ENCODE assay signal across 15 mouse cellular contexts in the genomic region with DNA sequence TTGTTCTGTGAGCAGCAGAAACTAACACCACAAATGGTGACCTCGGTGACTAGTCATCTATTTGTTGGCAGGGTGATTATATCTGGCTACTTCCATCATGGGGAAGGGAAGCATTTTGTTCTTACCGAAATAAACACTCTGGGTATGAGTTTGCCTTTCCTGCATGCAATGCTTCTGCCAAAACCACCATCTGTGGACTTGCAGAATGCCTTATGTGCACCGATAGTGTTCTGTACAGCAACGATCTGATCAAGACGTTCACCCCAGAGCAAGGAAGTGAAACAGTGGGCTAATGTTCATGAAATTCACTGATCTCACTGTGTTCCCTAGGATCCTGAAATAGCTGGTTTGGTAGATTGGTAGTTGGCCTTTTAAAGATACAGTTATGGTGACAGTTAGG.
DNase-seq lines count a peak whose midpoint lies in the region; ATAC-seq and TF ChIP-seq lines count a peak whose summit lies in the region.
"Had no signal": no experiment of that assay in that cellular context is flagged by ENCODE, and none has a peak within 500 bp of the region (broad histone marks: within the 10 kb centered on the region; RNA-seq: fewer than 3 reads in every experiment).

No protein-coding gene starts in this region.

- no peak for TF ChIP-seq POLR2A in brain, embryonic 14.5 days (IDR thresholded peaks at IDR 0.05; ENCODE audit: borderline replicate concordance, extremely low read depth, insufficient read depth, insufficient read length, poor library complexity, severe bottlenecking)

- peak; percentile 55 for ATAC-seq in forebrain, embryonic 16.5 days
- ATAC-seq in forebrain, embryonic 11.5 days (replicated peaks; ENCODE audit: low FRiP score): no peak
- no peak for ATAC-seq in hindbrain, embryonic 11.5 days (ENCODE audit: low FRiP score)

- WGBS in forebrain, embryonic 16.5 days: 70% methylated on average over 5 of the region's 5 CpGs
- 89% methylated on average over 5 of the region's 5 CpGs for WGBS in forebrain, embryonic 11.5 days
- WGBS in hindbrain, embryonic 11.5 days: 88% methylated on average over 5 of the region's 5 CpGs

- H3K9ac ChIP-seq in forebrain, embryonic 16.5 days (replicated peaks; ENCODE audit: low read depth, low read length): no peak overlapping the region
- no peak overlapping the region for H3K9ac ChIP-seq in forebrain, embryonic 11.5 days (ENCODE audit: low read length)
- no peak overlapping the region for H3K9ac ChIP-seq in hindbrain, embryonic 11.5 days (ENCODE audit: low read depth, low read length)
- H3K9ac ChIP-seq: hindbrain, embryonic 12.5 days; liver, embryonic 13.5 days; midbrain, embryonic 12.5 days; neural tube, embryonic 12.5 days had no signal

- H3K4me2 ChIP-seq in forebrain, embryonic 16.5 days (ENCODE audit: low read length): no peak overlapping the region
- no peak overlapping the region for H3K4me2 ChIP-seq in forebrain, embryonic 11.5 days (ENCODE audit: low read depth, low read length, severe bottlenecking)
- H3K4me2 ChIP-seq in hindbrain, embryonic 11.5 days (replicated peaks; ENCODE audit: low read depth, low read length): no peak overlapping the region
- H3K4me2 ChIP-seq: hindbrain, embryonic 12.5 days; liver, embryonic 13.5 days; midbrain, embryonic 12.5 days; neural tube, embryonic 12.5 days had no signal

- H3K9me3 ChIP-seq in forebrain, embryonic 16.5 days (ENCODE audit: control insufficient read depth, low read length): no peaks in the 10 kb centered on the region
- H3K9me3 ChIP-seq in forebrain, embryonic 11.5 days (ENCODE audit: control insufficient read depth, low read length): no peaks in the 10 kb centered on the region
- H3K9me3 ChIP-seq in hindbrain, embryonic 11.5 days (ENCODE audit: control insufficient read depth, low read length): no peaks in the 10 kb centered on the region
- H3K9me3 ChIP-seq: hindbrain, embryonic 12.5 days; liver, embryonic 13.5 days; midbrain, embryonic 12.5 days; neural tube, embryonic 12.5 days had no signal

- TF ChIP-seq CTCF in brain, embryonic 14.5 days (IDR thresholded peaks at IDR 0.05; ENCODE audit: borderline replicate concordance, extremely low read depth, insufficient read depth, insufficient read length): no peak
- no peak for TF ChIP-seq CTCF in left cerebral cortex, adult 2 months (IDR thresholded peaks at IDR 0.05)

- no peaks in the 10 kb centered on the region for H3K4me1 ChIP-seq in forebrain, embryonic 16.5 days (replicated peaks; ENCODE audit: control insufficient read depth, insufficient read depth, low read length)
- H3K4me1 ChIP-seq in forebrain, embryonic 11.5 days (replicated peaks; ENCODE audit: control insufficient read depth, insufficient read depth, low read length): no peaks in the 10 kb centered on the region
- H3K4me1 ChIP-seq in hindbrain, embryonic 11.5 days (replicated peaks; ENCODE audit: control insufficient read depth, insufficient read depth, low read length): no peaks in the 10 kb centered on the region
- H3K4me1 ChIP-seq: hindbrain, embryonic 12.5 days; liver, embryonic 13.5 days; midbrain, embryonic 12.5 days; neural tube, embryonic 12.5 days had no signal

- H3K27me3 ChIP-seq in forebrain, embryonic 16.5 days (replicated peaks; ENCODE audit: control insufficient read depth, insufficient read depth, low read length): no peaks in the 10 kb centered on the region
- no peaks in the 10 kb centered on the region for H3K27me3 ChIP-seq in forebrain, embryonic 11.5 days (ENCODE audit: control insufficient read depth, insufficient read depth, low read length)
- no peaks in the 10 kb centered on the region for H3K27me3 ChIP-seq in hindbrain, embryonic 11.5 days (ENCODE audit: control insufficient read depth, insufficient read depth, low read length)
- H3K27me3 ChIP-seq: hindbrain, embryonic 12.5 days; liver, embryonic 13.5 days; midbrain, embryonic 12.5 days; neural tube, embryonic 12.5 days had no signal

- no peaks in the 10 kb centered on the region for H3K36me3 ChIP-seq in forebrain, embryonic 16.5 days (ENCODE audit: control insufficient read depth, insufficient read depth)
- H3K36me3 ChIP-seq in forebrain, embryonic 11.5 days (ENCODE audit: control insufficient read depth, insufficient read depth, low read length): no peaks in the 10 kb centered on the region
- no peaks in the 10 kb centered on the region for H3K36me3 ChIP-seq in hindbrain, embryonic 11.5 days (ENCODE audit: control insufficient read depth, insufficient read depth, low read length)
- H3K36me3 ChIP-seq: hindbrain, embryonic 12.5 days; liver, embryonic 13.5 days; midbrain, embryonic 12.5 days; neural tube, embryonic 12.5 days had no signal

- H3K27ac ChIP-seq in forebrain, embryonic 16.5 days (ENCODE audit: low read length): no peak overlapping the region
- no peak overlapping the region for H3K27ac ChIP-seq in forebrain, embryonic 11.5 days (ENCODE audit: low read depth, low read length)
- peak overlapping the region; percentile 64; the same call in 1 of the 2 replicates for H3K27ac ChIP-seq in left cerebral cortex, adult 2 months
- no peak overlapping the region for H3K27ac ChIP-seq in hindbrain, embryonic 11.5 days (ENCODE audit: low read depth, low read length)
- H3K27ac ChIP-seq: hindbrain, embryonic 12.5 days; liver, embryonic 13.5 days; midbrain, embryonic 12.5 days; neural tube, embryonic 12.5 days had no signal

- DNase-seq in forebrain, embryonic 11.5 days (ENCODE audit: low spot score): no peak
- DNase-seq in brain, embryonic 14.5 days (ENCODE audit: low read depth): peak; percentile 45
- DNase-seq in cerebellum, postnatal 36 days: peak; percentile 77 to 86
- DNase-seq in left cerebral cortex, adult 2 months (ENCODE audit: extremely low spot score in 1 of 2, low spot score in 2 of 2): no peak
- DNase-seq in hindbrain, embryonic 11.5 days (ENCODE audit: low spot score): no peak
- DNase-seq in thymus, postnatal 36 days: no peak
- no peak for DNase-seq in urinary bladder, postnatal 36 days (ENCODE audit: low spot score in 2 of 2)
- DNase-seq: gastrocnemius, postnatal 10 days; kidney, adult 11 months; liver, embryonic 13.5 days had no signal

- no peak overlapping the region for H3K4me3 ChIP-seq in forebrain, embryonic 16.5 days (replicated peaks; ENCODE audit: low read length)
- no peak overlapping the region for H3K4me3 ChIP-seq in forebrain, embryonic 11.5 days (ENCODE audit: low read depth, low read length)
- H3K4me3 ChIP-seq in left cerebral cortex, adult 2 months: no peak overlapping the region
- H3K4me3 ChIP-seq in hindbrain, embryonic 11.5 days (ENCODE audit: low read depth, low read length): no peak overlapping the region
- H3K4me3 ChIP-seq: erythroblast, embryonic 14.5 days; hindbrain, embryonic 12.5 days; liver, embryonic 13.5 days; midbrain, embryonic 12.5 days; neural tube, embryonic 12.5 days had no signal

- intact Hi-C loops in left cerebral cortex, adult 2 months (cut with DNase I): loop anchor here (5.0 kb wide), 1 partner anchor 90 kb away; no protein-coding TSS in a partner anchor

Comparison
In these comparisons a context has a peak if more than half of its experiments do, and no peak if none do; other contexts are left out.
1. DNase-seq: peak in brain, embryonic 14.5 days (single experiment) and cerebellum, postnatal 36 days (2 of 2); none in forebrain, embryonic 11.5 days (single experiment), left cerebral cortex, adult 2 months (0 of 2), hindbrain, embryonic 11.5 days (single experiment), thymus, postnatal 36 days (0 of 2) and urinary bladder, postnatal 36 days (0 of 2).